In the genomic region with DNA sequence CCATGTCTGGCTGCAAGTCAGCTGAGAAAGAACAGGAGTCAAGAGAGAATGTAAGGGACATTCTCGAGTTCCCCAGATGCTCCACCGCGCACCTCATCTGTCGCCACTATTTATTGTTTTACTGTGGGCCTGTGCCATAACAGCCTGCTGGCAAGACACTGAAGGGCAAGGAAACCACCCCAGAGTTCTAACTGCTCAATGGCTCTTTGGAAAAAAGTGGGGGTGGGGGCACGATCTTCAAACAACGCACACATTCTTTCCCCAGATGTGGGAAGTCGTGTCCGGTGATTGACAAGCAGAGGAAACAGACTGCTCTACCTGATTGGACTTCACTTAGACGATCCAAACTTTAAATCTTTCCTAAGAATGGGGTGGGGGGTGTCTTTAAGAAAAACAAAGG, we compare ENCODE assay signal across 9 mouse cellular contexts. TPM values are rescaled to one million over a fixed set of nuclear protein-coding genes. Genes with fewer than 3 reads are reported as not detected.
A peak's percentile ranks its signal among the peaks of the same experiment; 100 is the strongest.
DNase-seq lines count a peak whose midpoint lies in the region; ATAC-seq and TF ChIP-seq lines count a peak whose summit lies in the region.
"Had no signal": no experiment of that assay in that cellular context is flagged by ENCODE, and none has a peak within 500 bp of the region (broad histone marks: within the 10 kb centered on the region; RNA-seq: fewer than 3 reads in every experiment).

No protein-coding gene starts in this region.

- intact Hi-C loops in left cerebral cortex, adult 2 months (cut with DNase I) = loop anchor here (5.0 kb wide), 1 partner anchor 345 kb away; the partner anchor contains the start of gene Pkd2

- no peaks in the 10 kb centered on the region for H3K36me3 ChIP-seq in forebrain, embryonic 15.5 days
- no peaks in the 10 kb centered on the region for H3K36me3 ChIP-seq in limb, embryonic 12.5 days
- H3K36me3 ChIP-seq in neural tube, embryonic 15.5 days = no peaks in the 10 kb centered on the region

- no peaks in the 10 kb centered on the region for H3K27me3 ChIP-seq in forebrain, embryonic 15.5 days
- no peaks in the 10 kb centered on the region for H3K27me3 ChIP-seq in limb, embryonic 12.5 days
- H3K27me3 ChIP-seq in neural tube, embryonic 15.5 days (replicated peaks) = no peaks in the 10 kb centered on the region

- 14% methylated on average over 9 of the region's 9 CpGs for WGBS in forebrain, embryonic 15.5 days
- WGBS in limb, embryonic 12.5 days = 3% methylated on average over 9 of the region's 9 CpGs
- WGBS in neural tube, embryonic 15.5 days = 3% methylated on average over 9 of the region's 9 CpGs

- H3K9ac ChIP-seq in forebrain, embryonic 15.5 days (replicated peaks) = no peak overlapping the region
- H3K9ac ChIP-seq in limb, embryonic 12.5 days (replicated peaks) = no peak overlapping the region
- H3K9ac ChIP-seq in neural tube, embryonic 15.5 days (replicated peaks) = peak overlapping the region; percentile 46; the same call in 1 of the 2 replicates

- peak overlapping the region; percentile 65 for H3K4me3 ChIP-seq in left cerebral cortex, adult 2 months
- peak overlapping the region; percentile 21 for H3K4me3 ChIP-seq in forebrain, embryonic 15.5 days
- no peak overlapping the region for H3K4me3 ChIP-seq in limb, embryonic 12.5 days (replicated peaks)
- H3K4me3 ChIP-seq in neural tube, embryonic 15.5 days (replicated peaks) = peak overlapping the region; percentile 41

- no peak for ATAC-seq in forebrain, embryonic 15.5 days (replicated peaks)
- no peak for ATAC-seq in limb, embryonic 12.5 days (ENCODE audit: insufficient number of reproducible peaks, insufficient read depth, low FRiP score, low TSS enrichment, low read depth)
- ATAC-seq in neural tube, embryonic 15.5 days (ENCODE audit: low FRiP score) = no peak
- no peak for ATAC-seq in activated CD4-positive, CD25-positive, alpha-beta regulatory T cell, adult 4 months

- no peak for DNase-seq in left cerebral cortex, adult 2 months (ENCODE audit: extremely low spot score in 1 of 2, low spot score in 2 of 2)
- no peak for DNase-seq in left cerebral cortex, adult 8-10 months (ENCODE audit: low spot score in 2 of 2)
- DNase-seq in retina, embryonic 14.5 days (ENCODE audit: low spot score) = no peak
- no peak for DNase-seq in frontal cortex, postnatal 10 days (ENCODE audit: low spot score in 2 of 2)

- peaks cover 67% of the 10 kb centered on the region for H3K4me1 ChIP-seq in forebrain, embryonic 15.5 days
- H3K4me1 ChIP-seq in limb, embryonic 12.5 days (replicated peaks) = peaks cover 50% of the 10 kb centered on the region
- H3K4me1 ChIP-seq in neural tube, embryonic 15.5 days = peaks cover 75% of the 10 kb centered on the region

- peak; percentile 7; the same call in 1 of the 2 replicates for TF ChIP-seq CTCF in left cerebral cortex, adult 2 months (IDR thresholded peaks at IDR 0.05)

- peak overlapping the region; percentile 36 for H3K4me2 ChIP-seq in forebrain, embryonic 15.5 days (replicated peaks)
- H3K4me2 ChIP-seq in limb, embryonic 12.5 days = peak overlapping the region; percentile 40
- peak overlapping the region; percentile 50 for H3K4me2 ChIP-seq in neural tube, embryonic 15.5 days

- peak overlapping the region; percentile 97 for H3K27ac ChIP-seq in left cerebral cortex, adult 2 months
- peak overlapping the region; percentile 81; the same call in 1 of the 2 replicates for H3K27ac ChIP-seq in forebrain, embryonic 15.5 days (replicated peaks)
- H3K27ac ChIP-seq in limb, embryonic 12.5 days = peak overlapping the region; percentile 43
- H3K27ac ChIP-seq in neural tube, embryonic 15.5 days (replicated peaks) = peak overlapping the region; percentile 84

- no peaks in the 10 kb centered on the region for H3K9me3 ChIP-seq in forebrain, embryonic 15.5 days
- no peaks in the 10 kb centered on the region for H3K9me3 ChIP-seq in limb, embryonic 12.5 days
- H3K9me3 ChIP-seq in neural tube, embryonic 15.5 days (replicated peaks) = no peaks in the 10 kb centered on the region

RNA-seq across cellular contexts. Expression of gene Sparcl1, which starts 1.5 kb away (rescaled TPM):
- total RNA-seq in left cerebral cortex, adult 2 months (2021) = 1,000 to 10,000 TPM; 1,525 to 1,546 TPM
- 1,000 to 10,000 TPM; 1,561 to 1,708 (median 1,583) TPM for total RNA-seq in left cerebral cortex, adult 8-10 months (2022)
- polyA plus RNA-seq in forebrain, embryonic 15.5 days (2015; fragmentation: Nextera tagmentation; extraction: Ambion mirVana) = 84.2 and 92.8 TPM in 2 replicates
- 27.2 and 28.2 TPM in 2 replicates for polyA plus RNA-seq in limb, embryonic 12.5 days (2016; fragmentation: Nextera tagmentation; extraction: Ambion mirVana)
- polyA plus RNA-seq in neural tube, embryonic 15.5 days (2015; fragmentation: Nextera tagmentation; extraction: Ambion mirVana) = 479 and 515 TPM in 2 replicates
- not detected for polyA plus RNA-seq in activated CD4-positive, CD25-positive, alpha-beta regulatory T cell, adult 4 months (2017; shearing (Covaris generic))

RNA-seq across cellular contexts. Expression of gene Gm17660, which starts 34.6 kb away (rescaled TPM):
- not detected for total RNA-seq in left cerebral cortex, adult 2 months (2021)
- not detected for total RNA-seq in left cerebral cortex, adult 8-10 months (2022)
- polyA plus RNA-seq in forebrain, embryonic 15.5 days (2015; fragmentation: Nextera tagmentation; extraction: Ambion mirVana) = 0.47 TPM in 1 of 2 replicates, not detected in the other
- not detected in 2 replicates for polyA plus RNA-seq in limb, embryonic 12.5 days (2016; fragmentation: Nextera tagmentation; extraction: Ambion mirVana)
- polyA plus RNA-seq in neural tube, embryonic 15.5 days (2015; fragmentation: Nextera tagmentation; extraction: Ambion mirVana) = not detected in 2 replicates
- not detected for polyA plus RNA-seq in activated CD4-positive, CD25-positive, alpha-beta regulatory T cell, adult 4 months (2017; shearing (Covaris generic))
- total RNA-seq: heart, postnatal 10 days had no signal

RNA-seq across cellular contexts. Expression of gene Dspp, which starts 58.5 kb away (rescaled TPM):
- total RNA-seq in left cerebral cortex, adult 2 months (2021) = under 1 TPM; 0.07 to 0.09 TPM
- under 1 TPM in 2 of 4 experiments, not detected in 2; 0.12 to 0.13 TPM for total RNA-seq in left cerebral cortex, adult 8-10 months (2022)
- 0.06 TPM in 1 of 2 replicates, not detected in the other for polyA plus RNA-seq in forebrain, embryonic 15.5 days (2015; fragmentation: Nextera tagmentation; extraction: Ambion mirVana)
- polyA plus RNA-seq in limb, embryonic 12.5 days (2016; fragmentation: Nextera tagmentation; extraction: Ambion mirVana) = not detected in 2 replicates
- not detected in 2 replicates for polyA plus RNA-seq in neural tube, embryonic 15.5 days (2015; fragmentation: Nextera tagmentation; extraction: Ambion mirVana)
- not detected for polyA plus RNA-seq in activated CD4-positive, CD25-positive, alpha-beta regulatory T cell, adult 4 months (2017; shearing (Covaris generic))
- total RNA-seq: heart, postnatal 10 days had no signal

Comparison
In these comparisons a context has a peak if more than half of its experiments do, and no peak if none do; other contexts are left out.
1. H3K27ac ChIP-seq: peak in every context shown above with its lines; median percentile 97 in left cerebral cortex, adult 2 months; 84 in neural tube, embryonic 15.5 days; 81 in forebrain, embryonic 15.5 days; 43 in limb, embryonic 12.5 days.
2. RNA of gene Sparcl1, which starts 1.5 kb away (polyA plus RNA-seq): 479 to 515 TPM in neural tube, embryonic 15.5 days, 84.2 to 92.8 TPM in forebrain, embryonic 15.5 days and 27.2 to 28.2 TPM in limb, embryonic 12.5 days; not detected in activated CD4-positive, CD25-positive, alpha-beta regulatory T cell, adult 4 months; every median in the first group is over 10 times any median in the second.
3. Peak in every context shown above with its lines, with median percentiles within 50 percentile points of each other: H3K4me2 ChIP-seq.